Mouse (Mus musculus): ENCODE measurements around the gene Syce3. TPM values are rescaled to one million over a fixed set of nuclear protein-coding genes. Genes with fewer than 3 reads are reported as not detected.

The Syce3 gene
- polyA plus RNA-seq (2015; fragmentation: Nextera tagmentation; extraction: Ambion mirVana): not detected in 2 replicates

GRCm38 (mm10) chr15:89410118-89410517 lies at the start of gene Syce3:
TSS of gene Syce3 (minus strand) at chr15:89410503.
- Histone ChIP-seq H3K9me3 (replicated peaks) (no peaks in the 10 kb centered on the region), H3K4me2 (no peak within 1 kb of the TSS), H3K36me3 (replicated peaks) (no peaks in the 10 kb centered on the region), H3K4me1 (replicated peaks) (no peaks in the 10 kb centered on the region), H3K27ac (replicated peaks) (no peak within 1 kb of the TSS), H3K9ac (no peak within 1 kb of the TSS), H3K27me3 (no peaks in the 10 kb centered on the region), H3K4me3 (replicated peaks) (no peak within 1 kb of the TSS)
- WGBS (ENCODE audit: insufficient replicate concordance): 76% methylated on average over 24 of the region's 24 CpGs
- ATAC-seq (ENCODE audit: insufficient read depth): no peak

GRCm38 (mm10) chr15:89459821-89460220 lies 49.5 kb upstream of the Syce3 start:
- Histone ChIP-seq H3K36me3 (replicated peaks) (no peaks in the 10 kb centered on the region), H3K4me2 (no peak overlapping the region), H3K9ac (no peak overlapping the region), H3K4me1 (replicated peaks) (no peaks in the 10 kb centered on the region), H3K27me3 (peaks cover 61% of the 10 kb centered on the region), H3K27ac (replicated peaks) (no peak overlapping the region), H3K9me3 (replicated peaks) (no peaks in the 10 kb centered on the region), H3K4me3 (replicated peaks) (no peak overlapping the region)
- WGBS (ENCODE audit: insufficient replicate concordance): 63% methylated on average over 7 of the region's 7 CpGs
- ATAC-seq (ENCODE audit: insufficient read depth): no peak

- H3K36me3 ChIP-seq (replicated peaks): no peaks in the 10 kb centered on the region
- no peak overlapping the region for H3K4me2 ChIP-seq
- peaks cover 70% of the 10 kb centered on the region for H3K27me3 ChIP-seq
- no peak overlapping the region for H3K9ac ChIP-seq
- H3K4me1 ChIP-seq (replicated peaks): peaks cover 3% of the 10 kb centered on the region; the same call in 1 of the 2 replicates
- ATAC-seq (ENCODE audit: insufficient read depth): no peak
- no peaks in the 10 kb centered on the region for H3K9me3 ChIP-seq (replicated peaks)
- no peak overlapping the region for H3K27ac ChIP-seq (replicated peaks)
- WGBS (ENCODE audit: insufficient replicate concordance): 27% methylated on average over 15 of the region's 15 CpGs
- no peak overlapping the region for H3K4me3 ChIP-seq (replicated peaks)
These were observed 48.6 kb upstream of the Syce3 start for GRCm38 (mm10) chr15:89458942-89459341.

GRCm38 (mm10) chr15:89455642-89456041 lies 45.3 kb upstream of the Syce3 start:
- Histone ChIP-seq H3K9me3 (replicated peaks) (no peaks in the 10 kb centered on the region), H3K4me2 (no peak overlapping the region), H3K9ac (no peak overlapping the region), H3K4me3 (replicated peaks) (no peak overlapping the region), H3K27me3 (peaks cover 87% of the 10 kb centered on the region), H3K27ac (replicated peaks) (no peak overlapping the region), H3K4me1 (replicated peaks) (peaks cover 9% of the 10 kb centered on the region; the same call in 1 of the 2 replicates), H3K36me3 (replicated peaks) (no peaks in the 10 kb centered on the region)
- no peak for ATAC-seq (ENCODE audit: insufficient read depth)
- WGBS (ENCODE audit: insufficient replicate concordance): 62% methylated on average over 6 of the region's 6 CpGs

- H3K4me3 ChIP-seq (replicated peaks): no peak overlapping the region
- H3K27ac ChIP-seq (replicated peaks): no peak overlapping the region
- peaks cover 90% of the 10 kb centered on the region for H3K27me3 ChIP-seq
- no peak for ATAC-seq (ENCODE audit: insufficient read depth)
- WGBS (ENCODE audit: insufficient replicate concordance): 22% methylated on average over 6 of the region's 6 CpGs
- H3K9ac ChIP-seq: no peak overlapping the region
- H3K36me3 ChIP-seq (replicated peaks): no peaks in the 10 kb centered on the region
- H3K4me1 ChIP-seq (replicated peaks): peaks cover 9% of the 10 kb centered on the region; the same call in 1 of the 2 replicates
- no peaks in the 10 kb centered on the region for H3K9me3 ChIP-seq (replicated peaks)
- H3K4me2 ChIP-seq: no peak overlapping the region
These were observed 44.6 kb upstream of the Syce3 start for GRCm38 (mm10) chr15:89454857-89455256.

GRCm38 (mm10) chr15:89453865-89454478 lies 43.7 kb upstream of the Syce3 start, which contains the start of gene Mapk8ip2:
TSS of gene Mapk8ip2 (plus strand) at chr15:89453913.
- WGBS (ENCODE audit: insufficient replicate concordance): 3% methylated on average over 53 of the region's 53 CpGs
- Histone ChIP-seq H3K36me3 (replicated peaks) (no peaks in the 10 kb centered on the region), H3K4me3 (replicated peaks) (peak within 1 kb of the TSS; percentile 32), H3K27ac (replicated peaks) (no peak within 1 kb of the TSS), H3K9me3 (replicated peaks) (no peaks in the 10 kb centered on the region), H3K27me3 (peaks cover 86% of the 10 kb centered on the region), H3K4me1 (replicated peaks) (peaks cover 9% of the 10 kb centered on the region; the same call in 1 of the 2 replicates), H3K9ac (no peak within 1 kb of the TSS), H3K4me2 (peak within 1 kb of the TSS; percentile 54)
- no peak for ATAC-seq (ENCODE audit: insufficient read depth)

GRCm38 (mm10) chr15:89452906-89453864 lies 42.9 kb upstream of the Syce3 start:
- Histone ChIP-seq H3K9me3 (replicated peaks) (no peaks in the 10 kb centered on the region), H3K9ac (no peak overlapping the region), H3K27me3 (peaks cover 78% of the 10 kb centered on the region), H3K36me3 (replicated peaks) (no peaks in the 10 kb centered on the region), H3K4me2 (peak overlapping the region; percentile 54), H3K4me1 (replicated peaks) (peaks cover 9% of the 10 kb centered on the region; the same call in 1 of the 2 replicates), H3K4me3 (replicated peaks) (no peak overlapping the region), H3K27ac (replicated peaks) (no peak overlapping the region)
- 5% methylated on average over 24 of the region's 24 CpGs for WGBS (ENCODE audit: insufficient replicate concordance)
- no peak for ATAC-seq (ENCODE audit: insufficient read depth)

- Histone ChIP-seq H3K9me3 (replicated peaks) (no peaks in the 10 kb centered on the region), H3K27me3 (no peaks in the 10 kb centered on the region), H3K36me3 (replicated peaks) (no peaks in the 10 kb centered on the region), H3K4me2 (no peak overlapping the region), H3K9ac (no peak overlapping the region), H3K4me3 (replicated peaks) (no peak overlapping the region), H3K4me1 (replicated peaks) (no peaks in the 10 kb centered on the region), H3K27ac (replicated peaks) (no peak overlapping the region)
- 31% methylated on average over 8 of the region's 8 CpGs for WGBS (ENCODE audit: insufficient replicate concordance)
- no peak for ATAC-seq (ENCODE audit: insufficient read depth)
These were observed 32.3 kb upstream of the Syce3 start for GRCm38 (mm10) chr15:89442486-89443070.

- WGBS (ENCODE audit: insufficient replicate concordance): 77% methylated on average over 5 of the region's 5 CpGs
- H3K9me3 ChIP-seq (replicated peaks): no peaks in the 10 kb centered on the region
- no peak for ATAC-seq (ENCODE audit: insufficient read depth)
- no peaks in the 10 kb centered on the region for H3K36me3 ChIP-seq (replicated peaks)
- no peak overlapping the region for H3K4me3 ChIP-seq (replicated peaks)
- H3K9ac ChIP-seq: no peak overlapping the region
- H3K4me2 ChIP-seq: no peak overlapping the region
- peaks cover 12% of the 10 kb centered on the region for H3K4me1 ChIP-seq (replicated peaks)
- no peak overlapping the region for H3K27ac ChIP-seq (replicated peaks)
- no peaks in the 10 kb centered on the region for H3K27me3 ChIP-seq
These were observed 25.6 kb upstream of the Syce3 start for GRCm38 (mm10) chr15:89435878-89436277.

- no peaks in the 10 kb centered on the region for H3K27me3 ChIP-seq
- no peak for ATAC-seq (ENCODE audit: insufficient read depth)
- WGBS (ENCODE audit: insufficient replicate concordance): 45% methylated on average over 3 of the region's 3 CpGs
- H3K9me3 ChIP-seq (replicated peaks): no peaks in the 10 kb centered on the region
- H3K9ac ChIP-seq: no peak overlapping the region
- H3K27ac ChIP-seq (replicated peaks): no peak overlapping the region
- peaks cover 20% of the 10 kb centered on the region for H3K4me1 ChIP-seq (replicated peaks)
- H3K36me3 ChIP-seq (replicated peaks): no peaks in the 10 kb centered on the region
- no peak overlapping the region for H3K4me3 ChIP-seq (replicated peaks)
- no peak overlapping the region for H3K4me2 ChIP-seq
These were observed 23.8 kb upstream of the Syce3 start for GRCm38 (mm10) chr15:89434136-89434535.

GRCm38 (mm10) chr15:89432946-89433345 lies 22.6 kb upstream of the Syce3 start:
- Histone ChIP-seq H3K27me3 (no peaks in the 10 kb centered on the region), H3K4me3 (replicated peaks) (no peak overlapping the region), H3K9me3 (replicated peaks) (no peaks in the 10 kb centered on the region), H3K36me3 (replicated peaks) (peaks cover 4% of the 10 kb centered on the region), H3K27ac (replicated peaks) (no peak overlapping the region), H3K9ac (no peak overlapping the region), H3K4me2 (no peak overlapping the region), H3K4me1 (replicated peaks) (peaks cover 31% of the 10 kb centered on the region)
- WGBS (ENCODE audit: insufficient replicate concordance): 66% methylated on average over 4 of the region's 4 CpGs
- ATAC-seq (ENCODE audit: insufficient read depth): no peak
